Mouse (Mus musculus) brain, embryonic 18.5 days (tissue): ENCODE results near the gene Ank2.
"Not testable (repeated sequence)": the region's sequence is repeated elsewhere in the genome, so short reads cannot be mapped to it uniquely, and the experiment has no call there.

Source experiments
- DNase-seq: peaks from one replicate; pipeline ENCODE4 v3.0.0-alpha.2; 2012; ENCODE audit warnings: low read depth, low spot score

Gene Ank2

DNA sequence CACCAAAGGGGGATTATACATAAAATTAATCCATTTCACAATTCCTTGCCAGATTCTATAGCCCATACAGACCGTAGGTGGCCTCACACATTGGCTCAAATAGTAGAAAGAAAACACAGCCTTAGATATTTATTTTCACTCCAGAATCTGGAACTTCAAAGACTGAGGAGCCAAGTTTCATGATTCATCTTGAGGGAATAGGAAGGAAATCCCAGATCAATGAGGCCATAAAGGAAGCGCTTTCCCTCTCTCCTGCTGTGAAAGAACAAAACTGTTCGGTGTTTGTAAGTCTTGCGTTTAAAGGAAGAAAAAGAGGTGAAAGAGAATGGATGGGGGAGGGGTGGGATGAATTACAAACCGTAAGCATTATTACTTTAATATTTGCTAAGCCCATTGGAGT is 137.8 kb downstream of the Ank2 start:
- no peak for DNase-seq

DNA sequence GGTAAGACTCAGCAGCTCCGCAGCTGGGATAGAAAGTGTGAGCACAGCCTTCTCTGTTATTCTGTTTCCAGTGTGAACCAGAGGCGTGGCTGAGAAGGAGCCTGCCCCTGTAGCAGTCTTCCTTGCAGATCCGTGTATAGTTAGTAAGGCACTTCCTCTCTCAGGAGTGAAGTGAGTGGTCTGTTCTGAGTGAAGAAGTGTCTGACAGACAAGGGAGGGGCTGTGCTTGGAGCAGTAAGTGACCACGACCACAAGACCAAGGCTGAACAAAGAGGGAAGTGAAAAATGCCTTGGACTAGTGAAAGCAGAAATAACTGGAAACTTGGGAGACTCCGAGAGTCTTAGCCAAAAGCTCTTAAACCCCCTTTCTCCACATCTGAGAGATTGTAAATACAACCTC is 143.9 kb downstream of the Ank2 start:
- DNase-seq, result no peak

DNA sequence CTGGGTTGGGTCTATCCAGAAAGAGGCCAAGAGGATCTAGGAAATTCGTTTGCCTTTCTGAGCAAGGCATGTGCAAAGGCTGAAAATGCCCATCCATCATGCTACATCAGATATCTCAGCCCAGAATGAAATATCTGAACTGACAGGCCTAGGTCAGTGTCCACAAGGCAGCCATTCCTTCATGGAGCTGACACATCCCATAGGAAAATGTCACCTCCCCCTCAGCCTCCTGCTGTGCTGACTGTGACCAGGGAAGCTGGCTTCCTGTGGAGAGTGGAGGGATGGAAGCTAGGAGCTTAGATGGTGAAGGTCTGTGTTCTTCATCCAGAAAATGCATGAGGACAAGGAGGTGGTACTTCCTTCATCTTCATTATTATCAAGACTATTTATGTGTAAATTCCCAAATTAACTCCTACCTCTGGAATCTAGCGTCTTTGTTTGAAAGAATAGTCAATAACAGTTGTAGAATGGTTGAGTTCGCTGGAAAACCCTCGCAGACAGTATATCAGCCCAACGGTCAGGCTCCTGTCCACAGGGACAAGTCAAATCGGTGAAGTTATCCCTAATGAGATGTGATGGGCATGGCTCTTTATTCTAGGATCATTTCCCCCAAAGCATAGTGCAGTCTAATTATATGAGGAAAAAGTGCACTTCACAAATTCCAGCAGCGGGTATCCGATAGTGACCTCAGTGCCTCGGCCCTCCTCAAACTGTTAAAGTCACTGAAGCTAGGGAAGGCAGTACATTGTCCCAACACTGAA is 148.4 kb downstream of the Ank2 start:
- DNase-seq, result no peak

DNA sequence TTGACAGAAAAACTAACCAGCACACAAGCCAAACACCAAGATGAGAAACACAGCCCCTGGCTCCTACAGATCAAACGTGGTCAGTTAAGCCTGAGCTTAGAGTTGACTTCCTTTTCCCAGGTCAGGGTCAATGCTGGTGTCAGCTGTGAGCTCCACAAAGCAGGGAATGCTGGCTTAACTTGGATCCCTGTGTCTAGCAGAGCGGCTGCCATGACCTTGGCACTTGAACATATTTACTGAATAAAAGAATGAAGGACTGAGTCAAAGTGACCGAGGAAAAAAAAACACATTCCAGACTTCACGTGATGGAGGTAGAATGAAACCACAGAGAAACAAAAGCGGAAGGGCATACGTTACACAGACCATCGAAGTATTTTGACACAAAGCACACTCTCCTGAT is 150.2 kb downstream of the Ank2 start:
- no peak for DNase-seq

DNA sequence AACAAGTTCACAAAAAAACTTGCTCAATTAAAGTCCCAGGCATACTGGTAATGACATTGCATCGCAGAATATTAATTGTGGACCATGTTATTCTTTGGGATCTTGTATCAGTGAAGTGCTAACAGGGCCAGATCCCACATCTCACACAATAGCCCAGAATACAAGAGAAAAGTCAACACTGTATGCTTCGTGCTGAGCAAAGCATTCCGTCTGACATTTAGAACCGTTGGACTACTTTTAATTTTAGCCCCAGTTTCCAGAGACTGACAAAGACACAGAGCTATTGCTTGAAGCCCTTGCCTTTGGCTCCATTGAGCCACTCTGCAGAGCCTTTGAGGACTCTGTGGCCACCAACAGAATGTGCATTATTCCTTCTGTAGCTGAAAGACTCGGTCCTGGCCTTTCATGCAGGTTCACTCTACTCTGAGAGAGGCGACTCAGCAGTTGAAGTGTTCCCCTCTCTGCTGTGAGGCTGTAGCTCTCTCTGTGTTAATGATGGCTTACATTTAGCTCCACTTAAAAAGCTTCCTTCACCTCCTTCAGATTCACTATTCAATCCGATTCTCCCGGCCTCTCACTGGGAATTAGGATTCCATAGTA is 153.2 kb downstream of the Ank2 start:
- no peak for DNase-seq

DNA sequence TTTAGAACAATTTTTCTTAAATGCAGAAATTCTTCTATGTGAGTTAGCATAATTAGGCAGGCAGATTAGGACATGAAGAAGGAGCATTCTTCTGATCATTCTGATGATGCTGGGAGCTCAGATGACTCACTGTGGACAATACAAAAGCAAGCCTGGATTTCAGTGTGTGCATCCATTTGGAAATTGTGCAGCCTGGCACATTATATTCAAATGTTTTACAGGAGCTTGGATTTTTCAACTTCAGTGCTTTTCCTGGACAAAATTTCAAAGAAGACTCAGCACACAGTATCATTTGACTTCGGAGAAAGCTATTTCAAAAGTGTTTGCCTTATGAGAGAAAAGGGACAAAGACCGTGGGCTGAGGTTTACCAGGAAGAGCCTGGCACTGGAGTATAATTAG is 157.8 kb downstream of the Ank2 start:
- no peak for DNase-seq

DNA sequence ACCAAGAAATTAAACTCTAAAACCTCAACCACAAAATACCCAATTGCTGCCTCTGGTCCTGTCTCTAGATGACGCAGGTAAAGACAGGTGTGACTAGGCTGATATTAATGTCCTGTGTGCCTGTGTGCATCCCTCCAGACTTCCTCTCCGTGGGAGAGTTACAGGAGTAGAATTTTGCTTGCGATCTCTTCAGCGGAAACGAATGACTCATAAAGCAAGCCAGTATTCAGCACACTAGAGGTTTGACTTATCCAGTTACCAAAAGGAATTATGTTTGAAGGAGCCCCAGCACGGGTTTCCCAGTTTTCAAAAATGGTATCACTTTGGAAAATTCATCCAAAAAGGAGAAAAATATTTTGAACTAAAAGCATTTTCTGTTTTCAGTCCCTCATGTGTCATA is 164.3 kb downstream of the Ank2 start:
- DNase-seq, result no peak

DNA sequence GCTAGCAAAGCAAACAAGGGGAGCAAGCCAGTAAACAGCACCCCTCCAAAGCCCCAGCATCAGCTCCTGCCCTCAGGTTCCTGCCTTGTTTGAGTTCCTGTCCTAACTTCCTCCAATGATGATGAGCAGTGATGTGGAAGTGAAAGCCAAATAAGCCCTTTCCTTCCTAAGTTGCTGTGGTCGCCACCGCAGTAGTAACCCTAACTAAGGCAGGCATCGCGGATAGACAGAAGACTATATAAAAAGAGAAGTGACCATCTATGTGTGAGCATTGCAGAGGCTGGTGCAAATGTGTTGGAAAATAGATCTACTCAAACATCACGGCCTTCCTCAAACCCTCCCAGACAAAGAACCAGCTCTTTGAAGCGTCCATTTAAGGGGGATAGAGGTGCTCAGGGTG is 167.6 kb downstream of the Ank2 start:
- no peak for DNase-seq

DNA sequence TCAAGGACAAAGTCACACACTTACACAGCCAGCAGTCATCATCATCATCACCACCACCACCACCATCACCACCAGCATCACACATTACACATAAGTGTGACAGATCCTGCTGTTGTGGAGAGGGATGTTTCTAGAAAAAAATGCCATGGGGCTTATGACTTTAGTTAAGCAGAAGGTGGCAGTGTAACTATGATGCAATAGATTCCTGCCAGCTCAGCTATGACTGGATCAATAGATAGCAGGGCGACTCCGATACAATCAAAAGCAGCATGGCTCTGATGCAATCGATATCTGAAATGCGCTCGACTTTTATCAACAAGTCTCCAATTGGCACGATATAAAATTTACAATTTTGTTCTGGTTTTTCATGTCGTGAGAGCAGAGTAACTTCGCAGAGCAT is 172.8 kb downstream of the Ank2 start:
- DNase-seq, result no peak

DNA sequence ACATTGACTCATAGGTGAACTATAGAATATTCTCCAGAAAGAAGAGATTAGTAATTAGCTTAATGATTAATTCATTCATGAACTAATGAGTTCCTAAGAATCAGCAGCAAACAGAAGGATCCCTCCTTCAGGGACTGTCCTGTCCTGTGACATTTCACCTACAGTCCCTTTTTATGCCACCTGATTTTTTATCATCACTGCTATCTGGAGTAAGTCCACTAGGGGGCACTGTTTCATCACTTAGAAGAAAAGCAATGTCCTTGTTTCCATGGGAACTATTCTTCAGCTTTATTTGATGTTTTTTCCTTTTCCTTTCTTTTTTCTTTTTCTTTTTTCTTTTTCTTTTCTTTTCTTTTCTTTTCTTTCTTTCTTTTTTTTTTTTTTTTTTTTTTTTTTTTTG is 176.3 kb downstream of the Ank2 start:
- DNase-seq, result peak; percentile 32

DNA sequence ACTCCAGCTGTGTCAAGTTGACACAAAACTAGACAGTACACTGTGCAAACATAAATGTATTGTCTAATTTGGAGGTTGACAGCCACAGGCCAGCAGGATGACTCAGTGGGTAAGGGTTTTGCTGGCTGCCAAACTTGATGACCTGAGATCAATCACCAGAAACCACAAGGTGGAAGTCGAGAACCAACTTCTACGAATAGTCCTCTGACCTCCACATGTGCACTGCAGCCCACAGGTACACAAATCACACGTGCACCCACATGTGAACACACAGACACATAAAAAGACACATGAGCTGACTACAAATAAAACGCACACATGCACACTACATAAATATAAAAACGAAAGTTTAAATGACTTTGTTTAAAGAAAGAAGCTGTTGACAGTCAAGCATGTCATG is 177.5 kb downstream of the Ank2 start:
- DNase-seq, result no peak

DNA sequence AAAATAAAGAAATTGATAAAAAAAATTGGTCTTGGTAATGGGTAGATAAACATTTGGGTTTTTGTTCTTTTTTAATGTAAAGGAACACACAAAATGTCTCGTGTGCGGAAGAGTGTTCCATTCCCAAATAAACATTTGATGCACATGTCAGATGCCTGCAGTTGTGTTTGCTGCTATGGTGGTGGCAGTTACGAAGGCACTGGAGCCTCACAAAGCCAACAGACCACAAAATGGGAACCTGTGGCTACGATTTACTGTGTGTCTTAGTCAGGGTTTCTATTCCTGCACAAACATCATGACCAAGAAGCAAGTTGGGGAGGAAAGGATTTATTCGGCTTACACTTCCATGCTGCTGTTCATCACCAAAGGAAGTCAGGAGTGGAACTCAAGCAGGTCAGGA is 178.1 kb downstream of the Ank2 start:
- DNase-seq, result not testable (repeated sequence)

DNA sequence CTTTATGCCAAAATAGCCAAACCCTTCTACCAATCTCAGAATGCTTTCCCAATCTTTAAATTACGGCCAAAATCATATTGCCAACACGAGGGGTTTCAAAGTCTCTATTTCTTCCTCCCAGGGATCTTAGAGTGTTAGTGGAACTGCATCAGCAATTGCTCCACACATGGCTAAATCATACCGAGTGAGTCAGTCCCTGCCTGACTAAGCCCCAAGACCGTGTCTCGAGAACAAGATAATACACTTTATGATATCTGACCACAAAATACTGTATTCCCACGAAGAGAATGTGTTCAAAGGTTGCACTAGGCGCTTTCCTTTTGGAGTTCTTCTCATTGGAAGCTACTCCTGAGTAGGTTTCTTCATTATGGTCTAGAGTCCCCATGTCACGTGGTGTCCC is 178.8 kb downstream of the Ank2 start:
- DNase-seq, result no peak

DNA sequence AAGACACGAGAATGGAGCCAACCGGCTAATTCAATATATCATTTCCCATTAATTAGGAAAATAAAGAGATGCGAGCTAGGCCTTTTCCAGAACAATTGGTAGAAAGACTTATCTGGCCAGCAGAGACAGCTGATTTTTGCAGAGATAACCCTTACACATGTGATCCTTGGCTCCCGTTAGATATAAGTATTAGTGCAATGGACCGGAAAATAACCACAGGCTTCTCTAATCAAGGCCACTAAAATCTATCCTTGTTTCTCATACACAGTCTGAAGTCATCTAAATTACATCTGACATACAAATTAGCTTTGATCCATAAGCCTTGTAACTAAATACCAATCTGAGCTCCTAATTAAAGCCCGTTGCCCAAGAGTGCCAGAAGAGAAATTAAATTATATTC is 181.5 kb downstream of the Ank2 start:
- DNase-seq, result no peak

DNA sequence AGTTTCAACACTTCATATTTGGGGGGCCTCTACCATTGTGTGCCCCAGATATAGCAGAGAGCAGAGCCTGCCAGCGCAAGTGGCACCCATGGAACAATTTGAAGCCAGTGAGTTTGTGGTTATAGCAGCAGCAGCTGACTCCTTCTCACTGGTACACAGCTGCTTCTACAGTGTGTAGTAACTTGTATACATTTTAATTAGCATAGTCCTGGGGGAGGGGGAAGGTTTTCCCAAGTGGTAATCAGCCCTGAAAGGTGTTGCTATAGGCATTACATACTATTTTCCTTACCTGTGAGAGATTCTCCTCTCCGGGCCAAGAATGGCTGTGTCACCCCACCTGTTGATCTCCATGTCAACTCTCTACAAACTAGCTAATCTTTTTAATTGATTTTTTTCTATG is 182.4 kb downstream of the Ank2 start:
- DNase-seq, result no peak

DNA sequence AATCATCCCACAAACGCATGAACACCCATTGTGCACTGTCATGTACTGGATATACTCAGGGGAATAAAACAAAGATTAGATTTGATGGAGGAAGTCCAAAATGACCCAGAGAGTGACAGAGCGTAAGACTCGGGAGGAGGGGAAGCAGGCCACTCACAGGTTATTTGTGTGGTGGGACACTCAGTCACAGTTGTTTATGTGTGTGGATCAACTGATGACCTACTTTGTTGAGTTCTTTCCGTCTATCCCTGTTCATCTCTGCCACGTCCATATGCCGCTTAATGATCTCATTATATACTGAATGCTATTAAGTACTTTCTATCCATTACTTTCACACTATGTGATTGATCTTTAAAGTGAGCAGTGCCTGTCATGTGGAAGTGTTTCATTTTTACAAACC is 187.6 kb downstream of the Ank2 start:
- DNase-seq, result no peak

DNA sequence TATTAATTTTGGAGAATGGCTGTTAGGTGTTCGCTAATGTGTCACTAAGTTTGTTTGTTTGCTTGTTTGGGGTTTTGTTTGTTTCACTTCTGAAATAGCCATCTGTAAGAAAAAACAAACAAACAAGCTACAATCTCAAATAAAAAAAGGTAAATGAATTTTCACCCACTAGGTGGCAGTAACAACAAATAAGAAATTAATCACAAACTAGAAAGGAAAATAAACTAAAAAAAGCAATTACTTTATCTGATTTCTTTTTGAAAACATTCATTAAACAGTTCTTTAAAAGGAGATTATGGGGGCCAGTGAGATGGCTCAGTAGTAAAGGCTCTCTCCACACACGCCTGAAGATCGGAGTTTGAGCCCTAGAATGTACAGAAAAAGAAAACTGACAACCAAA is 189.1 kb downstream of the Ank2 start:
- no peak for DNase-seq

DNA sequence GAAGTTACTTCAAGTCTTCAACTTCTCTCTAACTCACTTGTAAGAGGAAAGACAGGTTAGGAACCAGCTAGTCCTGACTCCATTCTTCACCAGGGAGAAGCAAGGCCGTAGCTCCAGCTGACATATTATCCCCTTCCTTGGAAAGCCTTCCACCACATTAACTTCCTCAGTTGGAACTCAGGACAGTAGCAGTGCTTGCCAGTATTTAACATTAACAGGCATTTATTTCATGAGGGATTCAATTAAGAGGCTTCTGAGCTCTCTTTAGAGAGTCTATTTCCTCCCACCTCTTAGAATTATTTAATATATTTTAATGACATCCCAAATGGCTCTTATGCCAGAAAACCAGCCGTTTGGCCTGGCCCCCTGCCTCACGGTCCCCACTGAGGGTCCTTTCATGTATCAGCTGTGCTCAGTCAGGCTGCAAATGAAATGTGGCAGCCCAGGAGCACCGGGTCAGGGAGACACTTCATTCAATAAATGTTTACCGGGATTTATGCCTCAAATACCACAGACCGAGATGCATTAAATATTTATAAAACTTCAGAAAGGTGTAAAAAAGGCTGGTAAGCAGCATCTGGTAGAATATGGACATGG is 195.1 kb downstream of the Ank2 start:
- DNase-seq, result no peak

DNA sequence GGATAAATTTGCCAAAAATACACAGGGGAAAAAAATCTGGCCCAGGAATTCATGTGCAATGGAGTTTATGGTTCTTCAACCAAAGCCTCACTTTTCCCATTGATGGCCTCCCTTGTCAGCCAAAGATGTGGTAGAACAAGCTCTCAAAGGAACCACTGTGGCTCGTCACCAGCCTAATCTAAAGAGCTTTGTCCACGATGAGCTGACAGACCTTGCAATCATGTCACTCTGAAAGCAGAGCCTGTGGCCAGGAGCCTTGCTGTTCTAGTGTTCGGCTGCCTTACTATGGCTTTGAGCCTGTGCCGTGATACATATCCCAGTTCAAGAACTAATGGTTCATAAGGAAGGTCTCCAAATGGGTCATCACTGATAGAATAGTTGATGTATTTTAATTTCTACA is 196.1 kb downstream of the Ank2 start:
- no peak for DNase-seq

DNA sequence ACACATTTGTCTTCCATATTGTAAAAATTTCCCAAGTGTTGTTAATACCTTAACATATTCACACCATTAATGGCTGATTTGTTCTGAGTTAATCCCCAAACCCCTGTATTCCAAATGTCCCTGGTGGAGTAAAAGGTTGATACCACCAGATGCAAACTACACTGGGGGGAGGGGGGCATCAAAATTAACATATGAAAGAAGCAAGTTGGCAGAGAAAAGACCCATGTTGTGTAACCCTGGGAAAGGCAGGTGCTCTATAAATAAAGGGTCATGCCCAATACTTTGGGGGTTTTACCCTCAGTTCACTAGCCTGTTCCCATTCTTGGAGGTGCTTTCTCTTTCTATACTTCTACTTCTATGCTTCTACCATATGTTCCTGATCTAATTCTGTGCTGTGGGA is 198.4 kb downstream of the Ank2 start:
- no peak for DNase-seq

DNA sequence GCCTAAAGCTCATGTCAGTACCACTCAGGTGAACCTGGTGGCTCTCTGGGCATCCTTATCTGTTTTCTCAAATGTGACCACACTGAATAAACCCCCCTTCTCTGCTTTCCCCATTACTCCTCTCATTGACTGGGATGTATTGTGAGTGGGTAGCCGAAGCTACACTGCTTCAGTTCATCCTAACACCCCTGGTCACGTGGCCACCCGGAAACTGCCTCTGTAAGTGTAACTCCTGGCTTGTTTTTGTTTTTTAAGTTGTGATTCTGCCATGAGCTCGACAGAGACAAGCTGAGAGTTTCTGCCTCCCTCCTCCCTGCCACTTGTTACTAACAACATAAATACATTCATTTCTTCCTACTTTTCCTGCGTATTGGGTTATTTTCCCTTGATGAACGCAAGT is 203.2 kb downstream of the Ank2 start:
- no peak for DNase-seq

DNA sequence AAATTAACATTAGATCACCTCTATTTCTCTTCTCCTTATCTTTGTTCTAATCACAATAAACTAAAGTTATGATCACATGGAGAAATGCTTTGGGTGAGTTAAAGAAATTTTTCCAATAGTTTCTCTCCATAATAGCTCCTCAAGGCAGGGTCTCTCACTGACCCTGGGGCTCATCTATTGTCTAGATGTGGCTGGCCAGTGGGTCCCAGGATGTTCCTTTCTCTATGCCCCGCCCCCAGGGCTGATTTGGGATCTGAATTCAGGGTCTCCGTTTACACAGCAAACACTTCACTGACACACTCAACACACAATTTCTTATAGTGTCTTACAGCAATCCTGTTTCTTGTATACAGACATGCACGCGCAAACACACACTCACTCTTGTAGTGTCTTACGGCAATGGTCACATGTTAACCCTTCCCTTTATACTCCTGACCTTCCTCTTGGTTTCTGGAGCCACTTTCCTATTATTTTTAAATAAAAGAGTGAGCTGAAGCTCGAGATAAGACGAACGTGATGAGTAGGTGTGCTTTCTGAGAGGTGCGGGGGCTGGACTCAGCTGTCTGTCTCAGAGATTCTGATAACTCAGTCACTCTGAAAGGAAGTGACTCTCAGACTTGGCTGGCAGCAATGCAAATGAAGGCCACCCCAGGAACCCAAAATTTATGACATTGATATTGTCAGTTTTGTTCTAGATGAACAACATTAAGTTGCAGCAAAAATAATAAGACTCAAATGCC is 204.4 kb downstream of the Ank2 start:
- DNase-seq, result no peak

DNA sequence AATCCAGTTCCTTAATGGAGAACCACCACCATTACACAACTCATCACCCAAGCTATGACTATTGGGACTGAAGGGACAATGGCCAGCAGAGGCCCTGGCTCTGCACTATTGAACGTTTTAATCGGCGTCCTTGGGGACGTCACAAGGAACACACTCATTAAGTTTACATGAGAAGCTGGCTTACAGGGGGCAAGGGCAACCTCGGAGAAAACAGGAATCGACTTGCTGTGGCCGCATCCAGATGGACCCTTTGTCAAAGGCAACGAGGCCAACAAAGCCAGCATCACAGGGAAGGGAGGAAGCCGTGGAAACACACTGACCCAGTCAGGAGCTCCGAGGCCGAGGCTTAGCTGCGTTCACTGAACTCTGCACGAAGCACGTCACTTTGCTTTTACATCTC is 205.1 kb downstream of the Ank2 start:
- DNase-seq, result no peak
